Mouse (Mus musculus) CH12.LX (cell line): Measurements from ENCODE around the gene Kcnn4. TPM values are rescaled to one million over a fixed set of nuclear protein-coding genes. Genes with fewer than 3 reads are reported as not detected.

ENCODE experiments used
- DNase-seq: peaks from one replicate; pipeline ENCODE4 v3.0.0-alpha.2; 2013; ENCODE audit errors: extremely low read depth
- H3K27ac ChIP-seq: 2 replicates; pipeline ENCODE4 v1.5.1; 2012; ENCODE audit warnings: low read depth, mild to moderate bottlenecking, control low read depth, moderate library complexity; ENCODE audit not compliant: insufficient read depth
- H3K27me3 ChIP-seq: replicated peaks from 2 replicates; pipeline ENCODE3; 2012; ENCODE audit warnings: inconsistent platforms
- H3K36me3 ChIP-seq, 2 experiments: replicated peaks in 1 of 2; 2 replicates each; pipeline versions ENCODE3 to v1.6.1; 2012; ENCODE audit warnings: inconsistent platforms in 1 of 2, low read length in 1 of 2, mild to moderate bottlenecking in 1 of 2, mixed read lengths in 1 of 2, moderate library complexity in 1 of 2; ENCODE audit not compliant: control insufficient read depth in 1 of 2, insufficient read depth in 1 of 2
- H3K4me1 ChIP-seq, 2 experiments: 2 replicates each; pipeline ENCODE4 v1.6.1; 2012; ENCODE audit warnings: inconsistent platforms in 1 of 2, moderate library complexity in 1 of 2; ENCODE audit not compliant: insufficient read depth in 2 of 2, control insufficient read depth in 1 of 2
- H3K4me2 ChIP-seq: 2 replicates; pipeline ENCODE4 v1.6.1; 2012; ENCODE audit warnings: low read depth, mild to moderate bottlenecking, control low read depth; ENCODE audit not compliant: poor library complexity, insufficient read depth, severe bottlenecking
- H3K4me3 ChIP-seq, 3 experiments: fragments of 150-350 bp in 1 of 3; sonication (generic) in 1 of 3; replicated peaks in 1 of 3; 2 replicates each; pipeline versions ENCODE3 to v1.5.1; 2011 to 2012; ENCODE audit warnings: low read depth in 2 of 3, low read length in 2 of 3, mild to moderate bottlenecking in 2 of 3, moderate library complexity in 2 of 3, control low read depth in 1 of 3, improper control_type of control experiment in 1 of 3, inconsistent platforms in 1 of 3, mixed read lengths in 1 of 3; ENCODE audit not compliant: poor library complexity in 1 of 3
- H3K79me2 ChIP-seq: replicated peaks from 2 replicates; pipeline ENCODE4 v1.6.1; 2012; ENCODE audit warnings: mild to moderate bottlenecking, moderate library complexity; ENCODE audit not compliant: control insufficient read depth, poor library complexity, insufficient read depth, severe bottlenecking; ENCODE audit errors: extremely low read depth
- H3K9ac ChIP-seq: 2 replicates; pipeline ENCODE4 v1.6.1; 2012; ENCODE audit warnings: low read depth, mild to moderate bottlenecking, control low read depth, moderate library complexity; ENCODE audit not compliant: insufficient read depth
- H3K9me3 ChIP-seq: replicated peaks from 2 replicates; pipeline ENCODE3; 2012; ENCODE audit warnings: low read length, inconsistent platforms, mixed read lengths
- CHD2 ChIP-seq: IDR thresholded peaks from 2 replicates; pipeline ENCODE4 v1.6.1; 2011; ENCODE audit warnings: low read length, improper control_type of control experiment
- E2F4 ChIP-seq: IDR thresholded peaks from 2 replicates; pipeline ENCODE4 v1.6.1; 2011; ENCODE audit warnings: low read depth, low read length, improper control_type of control experiment; ENCODE audit not compliant: insufficient replicate concordance
- ELF1 ChIP-seq: IDR thresholded peaks from 2 replicates; pipeline ENCODE4 v1.6.1; 2014; ENCODE audit warnings: low read depth, mild to moderate bottlenecking, inconsistent platforms, low read length, improper control_type of control experiment
- EP300 ChIP-seq: IDR thresholded peaks from 2 replicates; pipeline ENCODE4 v1.6.1; 2011; ENCODE audit warnings: low read length, improper control_type of control experiment
- ETS1 ChIP-seq: conservative IDR thresholded peaks from 2 replicates; pipeline ENCODE4 v1.6.1; 2012; ENCODE audit warnings: low read depth, mild to moderate bottlenecking, inconsistent platforms, low read length, improper control_type of control experiment, moderate library complexity
- IRF4 ChIP-seq: IDR thresholded peaks from 2 replicates; pipeline ENCODE4 v1.6.1; 2014; ENCODE audit warnings: low read depth, mild to moderate bottlenecking, inconsistent platforms, low read length, improper control_type of control experiment
- KAT2A ChIP-seq: IDR thresholded peaks from 2 replicates; pipeline ENCODE4 v1.6.1; 2012; ENCODE audit warnings: low read length, improper control_type of control experiment, inconsistent platforms; ENCODE audit not compliant: insufficient replicate concordance
- MAFK ChIP-seq: IDR thresholded peaks from 2 replicates; pipeline ENCODE4 v1.6.1; 2011; ENCODE audit warnings: low read length, improper control_type of control experiment; ENCODE audit not compliant: insufficient replicate concordance
- PAX5 ChIP-seq: IDR thresholded peaks from 2 replicates; pipeline ENCODE4 v1.6.1; 2012; ENCODE audit warnings: low read length, inconsistent platforms, mixed read lengths
- RAD21 ChIP-seq: IDR thresholded peaks from 2 replicates; pipeline ENCODE4 v1.6.1; 2011; ENCODE audit warnings: low read depth, mild to moderate bottlenecking, low read length, improper control_type of control experiment, moderate library complexity
- RCOR1 ChIP-seq: conservative IDR thresholded peaks from 2 replicates; pipeline ENCODE4 v1.6.1; 2012; ENCODE audit warnings: low read depth, mild to moderate bottlenecking, inconsistent platforms, low read length, improper control_type of control experiment
- SMC3 ChIP-seq: IDR thresholded peaks from 2 replicates; pipeline ENCODE4 v1.6.1; 2011; ENCODE audit warnings: low read depth, low read length, improper control_type of control experiment
- TBP ChIP-seq: conservative IDR thresholded peaks from 2 replicates; pipeline ENCODE4 v1.6.1; 2011; ENCODE audit warnings: low read depth, low read length, improper control_type of control experiment
- TCF12 ChIP-seq: IDR thresholded peaks from 2 replicates; pipeline ENCODE4 v1.6.1; 2014; ENCODE audit warnings: low read depth, mild to moderate bottlenecking, inconsistent platforms, low read length, improper control_type of control experiment
- UBTF ChIP-seq: IDR thresholded peaks from 2 replicates; pipeline ENCODE4 v1.6.1; 2012; ENCODE audit warnings: low read depth, mild to moderate bottlenecking, inconsistent platforms, low read length, improper control_type of control experiment, moderate library complexity
- USF1 ChIP-seq: IDR thresholded peaks from 2 replicates; pipeline ENCODE4 v1.6.1; 2014; ENCODE audit warnings: low read depth, mild to moderate bottlenecking, inconsistent platforms, low read length, improper control_type of control experiment
- USF2 ChIP-seq: conservative IDR thresholded peaks from 2 replicates; pipeline ENCODE4 v1.6.1; 2011; ENCODE audit warnings: low read depth, low read length, improper control_type of control experiment
- ZKSCAN1 ChIP-seq: IDR thresholded peaks from 2 replicates; pipeline ENCODE4 v1.6.1; 2012; ENCODE audit warnings: low read depth, inconsistent platforms, low read length, improper control_type of control experiment, borderline replicate concordance
- dilution Hi-C: fragments of 300-500 bp; cut with MboI; formaldehyde crosslinking; loops from 2 replicates; pipeline ENCODE4 v1.14.3; 2020; ENCODE audit warnings: low sequenced_read_pairs; ENCODE audit not compliant: extremely low pct_unique_long_range_greater_than_20kb, extremely low pct_ligation_motif_present
- in situ Hi-C: fragments of 300-500 bp; cut with MboI; formaldehyde crosslinking; loops from 3 replicates; pipeline ENCODE4 v1.14.3; 2019; ENCODE audit warnings: low sequenced_read_pairs, low pct_ligation_motif_present, low pct_unique_long_range_greater_than_20kb, mixed read lengths
- polyA plus RNA-seq: library from polyadenylated mRNA; unstranded; fragments of >175 nt; gene quantifications from 2 replicates; pipeline ENCODE4 v1.2.1, GENCODE M21; 2012; ENCODE audit warnings: low read depth; ENCODE audit not compliant: insufficient read length
- total RNA-seq, 2 experiments: library from RNA; depleted of rRNA; stranded (reverse); fragments of 300-350 nt in 1 of 2; fragments of >200 nt in 1 of 2; gene quantifications; 2 replicates each; pipeline ENCODE4 v1.2.3; 2012 to 2014

Gene Kcnn4
- total and polyA plus RNA-seq, 3 experiments = 8.2 to 12.9 (median 10.5) TPM

GRCm38 (mm10) chr7:24419579-24419978 lies 49.5 kb downstream of the Kcnn4 start:
- in situ Hi-C loops = no loop called here
- dilution Hi-C loops = no loop called here

GRCm38 (mm10) chr7:24421648-24422047 lies 51.6 kb downstream of the Kcnn4 start:
- TF ChIP-seq KAT2A = no peak
- no peak for TF ChIP-seq CHD2
- no peak for TF ChIP-seq E2F4
- TF ChIP-seq RAD21 = no peak
- TF ChIP-seq TBP = no peak
- TF ChIP-seq ZKSCAN1 = no peak
- TF ChIP-seq SMC3 = no peak
- TF ChIP-seq TCF12 = no peak
- TF ChIP-seq, all 38 proteins: peak for 0
- dilution Hi-C loops = no loop called here
- Histone ChIP-seq H3K4me1 (no peaks in the 10 kb centered on the region), H3K9me3 (no peaks in the 10 kb centered on the region), H3K36me3 (peaks cover 27 to 72% of the 10 kb centered on the region in 2 experiments), H3K4me2 (no peak overlapping the region), H3K4me3 (no peak overlapping the region), H3K27ac (no peak overlapping the region), H3K9ac (no peak overlapping the region), H3K79me2 (no peaks in the 10 kb centered on the region), H3K27me3 (no peaks in the 10 kb centered on the region)
- no peak for DNase-seq
- in situ Hi-C loops = no loop called here

More at GRCm38 (mm10) chr7:24419579-24419978, 49.5 kb downstream of the Kcnn4 start:
- Histone ChIP-seq H3K36me3 (peaks cover 32 to 90% of the 10 kb centered on the region in 2 experiments), H3K4me3 (no peak overlapping the region), H3K9me3 (no peaks in the 10 kb centered on the region), H3K79me2 (no peaks in the 10 kb centered on the region), H3K4me1 (no peaks in the 10 kb centered on the region), H3K4me2 (no peak overlapping the region), H3K27ac (no peak overlapping the region), H3K27me3 (no peaks in the 10 kb centered on the region), H3K9ac (no peak overlapping the region)
- TF ChIP-seq UBTF (no peak), CHD2 (no peak), EP300 (no peak)
- DNase-seq = no peak

DNA sequence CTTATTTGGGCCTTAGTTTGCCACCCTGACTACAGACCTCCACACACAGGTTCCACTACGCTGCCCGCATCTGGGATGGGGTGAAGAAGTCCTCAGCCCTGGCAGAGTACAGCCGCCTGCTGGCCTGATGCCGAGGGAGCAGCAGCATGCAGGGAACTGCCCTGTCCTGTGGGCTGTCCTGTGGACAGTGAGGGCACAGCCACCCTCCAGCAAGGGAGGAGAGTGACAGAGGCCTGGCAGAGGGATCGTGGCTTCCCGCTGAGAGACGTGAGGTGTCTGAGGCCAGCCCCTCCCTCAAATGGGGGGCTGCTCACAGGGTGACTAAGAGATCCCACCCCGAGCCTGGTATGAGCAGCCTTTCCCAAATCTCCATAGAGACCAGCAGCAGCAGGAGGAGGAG lies 52.2 kb downstream of the Kcnn4 start:
- H3K9ac ChIP-seq = no peak overlapping the region
- H3K4me1 ChIP-seq = no peaks in the 10 kb centered on the region
- H3K27ac ChIP-seq = no peak overlapping the region
- no peak overlapping the region for H3K4me2 ChIP-seq
- no peaks in the 10 kb centered on the region for H3K27me3 ChIP-seq
- H3K9me3 ChIP-seq = no peaks in the 10 kb centered on the region
- H3K36me3 ChIP-seq = peaks cover 21 to 66% of the 10 kb centered on the region in 2 experiments
- no peaks in the 10 kb centered on the region for H3K79me2 ChIP-seq
- no peak for TF ChIP-seq USF1
- TF ChIP-seq RCOR1 = no peak
- no peak for TF ChIP-seq RAD21
- no peak for TF ChIP-seq ETS1
- TF ChIP-seq IRF4 = no peak
- TF ChIP-seq ELF1 = no peak
- no peak for TF ChIP-seq PAX5
- no peak for TF ChIP-seq MAFK
- TF ChIP-seq USF2 = no peak
- dilution Hi-C loops (no loop called here), in situ Hi-C loops (no loop called here)
- no peak overlapping the region for H3K4me3 ChIP-seq
- no peak for DNase-seq
